Mouse (Mus musculus): ENCODE measurements around the gene Rpp38. TPM values are rescaled to one million over a fixed set of nuclear protein-coding genes. Genes with fewer than 3 reads are reported as not detected.

Rpp38 gene
- total RNA-seq (2014; fragmentation: Nextera tagmentation) (19.1 and 25.5 TPM in 2 replicates), total RNA-seq (2017) (12.3 and 15.4 TPM in 2 replicates)

DNA sequence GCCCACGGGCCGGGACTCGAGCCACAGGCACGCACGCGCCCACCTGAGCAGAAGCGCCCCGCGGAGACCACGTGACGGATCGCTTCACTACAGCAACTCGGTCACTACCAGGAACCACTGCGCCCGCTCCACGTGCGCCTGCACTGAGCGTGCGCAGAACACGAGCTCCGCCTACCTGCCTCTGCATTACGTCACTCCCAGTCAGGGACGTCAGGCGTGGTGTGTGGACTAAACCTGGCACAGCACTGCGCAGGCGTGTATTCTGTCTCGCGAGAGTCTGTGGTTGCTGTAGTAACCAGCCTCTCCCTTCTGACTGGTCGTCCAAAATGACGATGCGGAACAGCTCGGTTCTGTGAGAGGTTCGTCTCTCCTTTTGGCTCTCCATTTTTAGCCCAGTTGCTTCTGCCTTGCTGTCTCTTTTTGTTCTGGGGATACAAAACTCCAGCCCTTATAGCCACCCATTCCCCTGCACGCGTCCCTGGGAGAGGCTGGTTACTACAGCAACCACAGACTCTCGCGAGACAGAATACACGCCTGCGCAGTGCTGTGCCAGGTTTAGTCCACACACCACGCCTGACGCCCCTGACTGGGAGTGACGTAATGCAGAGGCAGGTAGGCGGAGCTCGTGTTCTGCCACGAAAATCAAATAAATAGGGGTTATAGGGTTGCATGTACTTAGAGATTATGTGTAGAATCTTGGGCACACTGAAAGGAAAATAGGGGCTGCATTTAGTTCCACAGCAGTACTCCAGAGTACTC, at the start of gene Rpp38:
Gene Rpp38 (minus strand): TSS at position 160 of the 759 bp plus-strand sequence.
- peak; percentile 79 for ATAC-seq (replicated peaks; ENCODE audit: low FRiP score, low TSS enrichment, poor library complexity, severe bottlenecking)

- ATAC-seq (replicated peaks; ENCODE audit: low FRiP score, low TSS enrichment, poor library complexity, severe bottlenecking) = no peak
Observed at GRCm38 (mm10) chr2:3365127-3365526, 32.7 kb upstream of the Rpp38 start.

DNA sequence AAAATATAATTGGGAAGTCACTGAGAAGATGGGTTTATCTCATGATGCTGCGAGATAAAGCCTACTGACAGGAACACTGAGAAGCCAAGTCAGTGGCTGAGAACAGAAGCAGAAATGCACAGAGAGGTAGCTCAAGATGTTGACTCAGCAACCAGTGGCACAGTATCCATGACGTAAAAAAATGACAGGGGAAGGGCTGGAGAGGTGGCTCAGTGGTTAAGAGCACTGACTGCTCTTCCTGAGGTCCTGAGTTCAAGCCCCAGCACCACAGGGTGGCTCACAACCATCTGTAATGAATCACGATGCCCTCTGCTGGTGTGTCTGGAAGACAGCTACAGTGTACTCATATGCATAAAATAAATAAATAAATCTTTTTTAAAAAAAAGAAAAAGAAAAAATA, 28.6 kb upstream of the Rpp38 start:
- no peak for ATAC-seq (replicated peaks; ENCODE audit: low FRiP score, low TSS enrichment, poor library complexity, severe bottlenecking)

DNA sequence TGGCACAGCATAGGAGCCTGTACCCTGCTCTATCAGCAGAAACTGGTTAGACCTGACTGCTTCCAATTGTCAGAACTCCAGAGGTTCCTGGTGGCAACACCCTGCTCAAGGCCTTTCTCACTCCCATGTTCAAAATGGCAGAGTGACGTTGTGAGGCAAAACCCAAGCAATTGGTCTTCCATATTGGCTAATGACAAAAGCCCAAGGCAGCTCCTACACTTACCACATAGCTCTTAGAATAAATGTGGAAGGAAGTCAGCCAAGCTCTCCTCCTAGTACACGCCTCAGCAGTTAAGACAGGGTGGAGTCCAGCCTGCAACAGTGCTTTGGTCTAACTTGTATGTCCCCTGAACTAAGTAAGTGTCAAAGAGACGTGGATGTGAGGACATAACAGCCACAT, 25.4 kb upstream of the Rpp38 start:
- no peak for ATAC-seq (replicated peaks; ENCODE audit: low FRiP score, low TSS enrichment, poor library complexity, severe bottlenecking)

- no peak for ATAC-seq (replicated peaks; ENCODE audit: low FRiP score, low TSS enrichment, poor library complexity, severe bottlenecking)
Observed at GRCm38 (mm10) chr2:3356311-3356710, 23.9 kb upstream of the Rpp38 start.

DNA sequence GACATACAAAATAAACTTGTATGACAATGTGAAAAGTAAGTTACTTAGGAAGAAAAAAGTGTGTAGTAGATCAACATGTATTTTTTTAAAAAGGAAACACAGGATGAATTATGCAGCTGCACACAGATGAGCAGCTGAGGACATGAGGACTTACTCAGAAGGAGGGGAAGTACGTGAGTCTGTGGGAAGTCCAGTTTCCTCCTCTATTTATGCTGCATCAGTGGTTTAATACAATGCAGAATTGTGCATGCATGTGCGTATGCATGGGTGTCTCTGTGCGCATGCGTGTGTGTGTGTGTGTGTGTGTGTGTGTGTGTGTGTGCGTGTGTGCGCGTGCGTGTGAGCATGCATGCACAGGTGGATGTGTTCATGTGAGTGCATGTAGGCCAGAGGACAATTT, 23.4 kb upstream of the Rpp38 start:
- ATAC-seq (replicated peaks; ENCODE audit: low FRiP score, low TSS enrichment, poor library complexity, severe bottlenecking) = no peak

GRCm38 (mm10) chr2:3353160-3353559, 20.7 kb upstream of the Rpp38 start:
- no peak for ATAC-seq (replicated peaks; ENCODE audit: low FRiP score, low TSS enrichment, poor library complexity, severe bottlenecking)

DNA sequence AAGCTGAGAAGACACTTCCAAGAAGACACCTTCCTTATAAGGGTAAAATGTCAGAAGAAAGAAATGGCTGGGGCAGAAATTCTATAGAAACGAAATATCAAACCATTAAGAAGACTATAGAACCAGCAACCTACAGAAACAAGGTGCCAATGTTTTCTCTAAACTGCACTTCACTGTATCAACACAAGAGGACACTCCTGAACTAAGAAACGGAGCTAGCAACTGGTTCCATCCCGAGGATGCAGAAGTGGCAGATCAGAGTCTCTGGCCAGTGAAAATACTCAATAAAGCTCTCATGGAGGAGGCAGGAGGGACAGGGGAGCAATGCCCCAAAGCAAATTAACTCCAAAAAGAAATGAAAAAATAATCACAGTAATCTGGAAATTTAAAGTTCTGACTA, 16.5 kb upstream of the Rpp38 start:
- peak; percentile 90 for ATAC-seq (replicated peaks; ENCODE audit: low FRiP score, low TSS enrichment, poor library complexity, severe bottlenecking)

GRCm38 (mm10) chr2:3348422-3348821, 16.0 kb upstream of the Rpp38 start:
- ATAC-seq (replicated peaks; ENCODE audit: low FRiP score, low TSS enrichment, poor library complexity, severe bottlenecking) = no peak

GRCm38 (mm10) chr2:3335611-3336301, 3.3 kb upstream of the Rpp38 start, which contains the start of gene Acbd7:
Gene Acbd7 (plus strand): TSS chr2:3336168.
- peak; percentile 85 for ATAC-seq (replicated peaks; ENCODE audit: low FRiP score, low TSS enrichment, poor library complexity, severe bottlenecking)

- ATAC-seq (replicated peaks; ENCODE audit: low FRiP score, low TSS enrichment, poor library complexity, severe bottlenecking) = no peak
Observed at GRCm38 (mm10) chr2:3333761-3334160, 1.3 kb upstream of the Rpp38 start.

DNA sequence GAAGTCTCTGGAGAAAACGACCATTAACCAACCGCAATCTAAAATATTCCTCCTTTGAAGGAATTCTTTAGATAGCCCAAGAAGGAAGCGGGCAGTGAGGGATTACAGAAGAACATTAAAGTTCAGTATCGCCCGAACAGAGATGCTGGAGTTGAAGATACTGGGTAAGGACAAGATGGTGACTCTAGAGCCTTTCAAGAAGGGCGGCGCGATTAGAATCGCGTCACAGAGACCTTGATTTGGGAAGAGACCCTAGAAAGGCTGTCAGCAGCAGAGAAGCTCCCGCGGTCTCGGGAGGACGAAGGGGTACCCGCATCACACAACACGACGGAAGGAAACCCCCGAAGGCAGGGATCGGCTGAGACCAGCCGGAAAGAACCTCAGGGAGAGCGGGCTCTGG, 387 bp downstream of the Rpp38 start:
- peak; percentile 7 for ATAC-seq (replicated peaks; ENCODE audit: low FRiP score, low TSS enrichment, poor library complexity, severe bottlenecking)

GRCm38 (mm10) chr2:3331071-3331703, 1.3 kb downstream of the Rpp38 start:
- ATAC-seq (replicated peaks; ENCODE audit: low FRiP score, low TSS enrichment, poor library complexity, severe bottlenecking) = no peak

- peak; percentile 66 for ATAC-seq (replicated peaks; ENCODE audit: low FRiP score, low TSS enrichment, poor library complexity, severe bottlenecking)
Observed at GRCm38 (mm10) chr2:3327351-3327750, 5.1 kb downstream of the Rpp38 start.

GRCm38 (mm10) chr2:3326547-3326946, 5.9 kb downstream of the Rpp38 start:
- ATAC-seq (replicated peaks; ENCODE audit: low FRiP score, low TSS enrichment, poor library complexity, severe bottlenecking) = no peak

GRCm38 (mm10) chr2:3324381-3325130, 7.9 kb downstream of the Rpp38 start:
- ATAC-seq (replicated peaks; ENCODE audit: low FRiP score, low TSS enrichment, poor library complexity, severe bottlenecking) = no peak

GRCm38 (mm10) chr2:3323132-3323531, 9.3 kb downstream of the Rpp38 start:
- no peak for ATAC-seq (replicated peaks; ENCODE audit: low FRiP score, low TSS enrichment, poor library complexity, severe bottlenecking)

GRCm38 (mm10) chr2:3305426-3306025, 26.9 kb downstream of the Rpp38 start:
- no peak for ATAC-seq (replicated peaks; ENCODE audit: low FRiP score, low TSS enrichment, poor library complexity, severe bottlenecking)

DNA sequence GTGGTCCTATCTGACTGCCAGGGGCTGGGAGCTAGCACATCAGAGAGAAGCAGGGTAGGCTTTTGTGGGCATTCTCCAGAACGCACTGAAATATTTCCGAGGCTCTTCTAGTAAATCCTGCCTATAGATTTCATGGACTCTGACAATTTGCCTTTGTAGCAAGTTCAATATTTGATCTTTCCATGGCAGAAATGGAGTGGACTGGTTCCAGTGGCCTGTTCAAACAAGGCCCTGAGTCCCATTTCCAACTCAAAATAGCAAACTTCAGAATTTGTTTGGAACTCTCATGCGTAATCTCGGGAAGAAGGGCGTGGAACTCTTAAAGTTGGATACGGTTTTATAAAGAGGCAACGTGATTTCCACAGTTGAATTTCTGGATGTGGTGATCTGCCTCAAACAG, 36.6 kb downstream of the Rpp38 start:
- ATAC-seq (replicated peaks; ENCODE audit: low FRiP score, low TSS enrichment, poor library complexity, severe bottlenecking) = no peak
